Mouse (Mus musculus): ENCODE measurements around the gene Gabbr1. TPM values are rescaled to one million over a fixed set of nuclear protein-coding genes. Genes with fewer than 3 reads are reported as not detected.
"Not testable (repeated sequence)": the region's sequence is repeated elsewhere in the genome, so short reads cannot be mapped to it uniquely, and the experiment has no call there.

Gene Gabbr1
- polyA plus RNA-seq, 1 experiment from 2014 or later: 0.46 TPM

GRCm38 (mm10) chr17:37011719-37012118, 34.0 kb upstream of the Gabbr1 start:
- no peak overlapping the region for H3K4me3 ChIP-seq (ENCODE audit: low read depth, low read length)
- H3K27me3 ChIP-seq (ENCODE audit: control insufficient read depth, insufficient read depth, low read depth, low read length): no peaks in the 10 kb centered on the region
- no peaks in the 10 kb centered on the region for H3K4me1 ChIP-seq (ENCODE audit: control insufficient read depth, low read depth, low read length)
- H3K36me3 ChIP-seq (ENCODE audit: control insufficient read depth, insufficient read depth): no peaks in the 10 kb centered on the region
- H3K9ac ChIP-seq (ENCODE audit: low read depth, low read length): no peak overlapping the region
- no peaks in the 10 kb centered on the region for H3K9me3 ChIP-seq (replicated peaks; ENCODE audit: control insufficient read depth, low read length)
- H3K27ac ChIP-seq (ENCODE audit: low read length): no peak overlapping the region
- WGBS (ENCODE audit: insufficient replicate concordance): 60% methylated on average over 3 of the region's 3 CpGs
- ATAC-seq (ENCODE audit: low read depth): no peak
- no peak overlapping the region for H3K4me2 ChIP-seq (ENCODE audit: low read depth, low read length)

GRCm38 (mm10) chr17:37012141-37012540, 33.6 kb upstream of the Gabbr1 start:
- no peaks in the 10 kb centered on the region for H3K9me3 ChIP-seq (replicated peaks; ENCODE audit: control insufficient read depth, low read length)
- 43% methylated on average over 5 of the region's 5 CpGs for WGBS (ENCODE audit: insufficient replicate concordance)

GRCm38 (mm10) chr17:37016333-37016732, 29.4 kb upstream of the Gabbr1 start:
- H3K4me1 ChIP-seq (ENCODE audit: control insufficient read depth, low read depth, low read length): no peaks in the 10 kb centered on the region
- H3K9ac ChIP-seq (ENCODE audit: low read depth, low read length): no peak overlapping the region
- H3K9me3 ChIP-seq (replicated peaks; ENCODE audit: control insufficient read depth, low read length): no peaks in the 10 kb centered on the region
- no peak overlapping the region for H3K4me2 ChIP-seq (ENCODE audit: low read depth, low read length)
- no peak overlapping the region for H3K4me3 ChIP-seq (ENCODE audit: low read depth, low read length)
- no peaks in the 10 kb centered on the region for H3K36me3 ChIP-seq (ENCODE audit: control insufficient read depth, insufficient read depth)
- no peaks in the 10 kb centered on the region for H3K27me3 ChIP-seq (ENCODE audit: control insufficient read depth, insufficient read depth, low read depth, low read length)
- ATAC-seq (ENCODE audit: low read depth): no peak
- no peak overlapping the region for H3K27ac ChIP-seq (ENCODE audit: low read length)

More at GRCm38 (mm10) chr17:37012141-37012540, 33.6 kb upstream of the Gabbr1 start:
- Histone ChIP-seq H3K27me3 (ENCODE audit: control insufficient read depth, insufficient read depth, low read depth, low read length) (no peaks in the 10 kb centered on the region), H3K36me3 (ENCODE audit: control insufficient read depth, insufficient read depth) (no peaks in the 10 kb centered on the region), H3K4me2 (ENCODE audit: low read depth, low read length) (no peak overlapping the region), H3K27ac (ENCODE audit: low read length) (no peak overlapping the region), H3K9ac (ENCODE audit: low read depth, low read length) (no peak overlapping the region), H3K4me1 (ENCODE audit: control insufficient read depth, low read depth, low read length) (no peaks in the 10 kb centered on the region), H3K4me3 (ENCODE audit: low read depth, low read length) (no peak overlapping the region)
- no peak for ATAC-seq (ENCODE audit: low read depth)

GRCm38 (mm10) chr17:37018328-37018727, 27.4 kb upstream of the Gabbr1 start:
- no peaks in the 10 kb centered on the region for H3K36me3 ChIP-seq (ENCODE audit: control insufficient read depth, insufficient read depth)
- 54% methylated on average over 3 of the region's 3 CpGs for WGBS (ENCODE audit: insufficient replicate concordance)

GRCm38 (mm10) chr17:37019242-37019641, 26.5 kb upstream of the Gabbr1 start:
- H3K4me3 ChIP-seq (ENCODE audit: low read depth, low read length); H3K4me2 ChIP-seq (ENCODE audit: low read depth, low read length); H3K4me1 ChIP-seq (ENCODE audit: control insufficient read depth, low read depth, low read length); H3K27me3 ChIP-seq (ENCODE audit: control insufficient read depth, insufficient read depth, low read depth, low read length); H3K27ac ChIP-seq (ENCODE audit: low read length); H3K36me3 ChIP-seq (ENCODE audit: control insufficient read depth, insufficient read depth); ATAC-seq (ENCODE audit: low read depth); H3K9me3 ChIP-seq (replicated peaks; ENCODE audit: control insufficient read depth, low read length); H3K9ac ChIP-seq (ENCODE audit: low read depth, low read length): not testable (repeated sequence)
- WGBS (ENCODE audit: insufficient replicate concordance): 55% methylated on average over 5 of the region's 5 CpGs

More at GRCm38 (mm10) chr17:37018328-37018727, 27.4 kb upstream of the Gabbr1 start:
- no peak overlapping the region for H3K9ac ChIP-seq (ENCODE audit: low read depth, low read length)
- no peak for ATAC-seq (ENCODE audit: low read depth)
- H3K4me3 ChIP-seq (ENCODE audit: low read depth, low read length): no peak overlapping the region
- H3K4me1 ChIP-seq (ENCODE audit: control insufficient read depth, low read depth, low read length): no peaks in the 10 kb centered on the region
- H3K4me2 ChIP-seq (ENCODE audit: low read depth, low read length): no peak overlapping the region
- no peak overlapping the region for H3K27ac ChIP-seq (ENCODE audit: low read length)
- H3K27me3 ChIP-seq (ENCODE audit: control insufficient read depth, insufficient read depth, low read depth, low read length): no peaks in the 10 kb centered on the region
- H3K9me3 ChIP-seq (replicated peaks; ENCODE audit: control insufficient read depth, low read length): no peaks in the 10 kb centered on the region

GRCm38 (mm10) chr17:37022628-37023576, 22.9 kb upstream of the Gabbr1 start, which contains the start of gene Mog:
Gene Mog, minus strand, starts transcription at chr17:37023398.
- Histone ChIP-seq H3K4me1 (ENCODE audit: control insufficient read depth, low read depth, low read length) (no peaks in the 10 kb centered on the region), H3K27ac (ENCODE audit: low read length) (no peak within 1 kb of the TSS), H3K27me3 (ENCODE audit: control insufficient read depth, insufficient read depth, low read depth, low read length) (no peaks in the 10 kb centered on the region), H3K9ac (ENCODE audit: low read depth, low read length) (no peak within 1 kb of the TSS), H3K9me3 (replicated peaks; ENCODE audit: control insufficient read depth, low read length) (no peaks in the 10 kb centered on the region), H3K36me3 (ENCODE audit: control insufficient read depth, insufficient read depth) (no peaks in the 10 kb centered on the region), H3K4me3 (ENCODE audit: low read depth, low read length) (no peak within 1 kb of the TSS), H3K4me2 (ENCODE audit: low read depth, low read length) (no peak within 1 kb of the TSS)
- no peak for ATAC-seq (ENCODE audit: low read depth)
- 54% methylated on average over 9 of the region's 9 CpGs for WGBS (ENCODE audit: insufficient replicate concordance)

- 64% methylated on average over 2 of the region's 2 CpGs for WGBS (ENCODE audit: insufficient replicate concordance)
- Histone ChIP-seq H3K9me3 (replicated peaks; ENCODE audit: control insufficient read depth, low read length) (no peaks in the 10 kb centered on the region), H3K4me1 (ENCODE audit: control insufficient read depth, low read depth, low read length) (no peaks in the 10 kb centered on the region), H3K9ac (ENCODE audit: low read depth, low read length) (no peak overlapping the region), H3K4me2 (ENCODE audit: low read depth, low read length) (no peak overlapping the region), H3K27me3 (ENCODE audit: control insufficient read depth, insufficient read depth, low read depth, low read length) (no peaks in the 10 kb centered on the region), H3K36me3 (ENCODE audit: control insufficient read depth, insufficient read depth) (no peaks in the 10 kb centered on the region), H3K27ac (ENCODE audit: low read length) (no peak overlapping the region), H3K4me3 (ENCODE audit: low read depth, low read length) (no peak overlapping the region)
- ATAC-seq (ENCODE audit: low read depth): no peak
Observed at GRCm38 (mm10) chr17:37026425-37026824, 19.3 kb upstream of the Gabbr1 start.

- Histone ChIP-seq H3K36me3 (ENCODE audit: control insufficient read depth, insufficient read depth) (no peaks in the 10 kb centered on the region), H3K27ac (ENCODE audit: low read length) (no peak overlapping the region), H3K27me3 (ENCODE audit: control insufficient read depth, insufficient read depth, low read depth, low read length) (no peaks in the 10 kb centered on the region), H3K4me2 (ENCODE audit: low read depth, low read length) (no peak overlapping the region), H3K4me1 (ENCODE audit: control insufficient read depth, low read depth, low read length) (no peaks in the 10 kb centered on the region), H3K9me3 (replicated peaks; ENCODE audit: control insufficient read depth, low read length) (no peaks in the 10 kb centered on the region), H3K9ac (ENCODE audit: low read depth, low read length) (no peak overlapping the region), H3K4me3 (ENCODE audit: low read depth, low read length) (no peak overlapping the region)
- ATAC-seq (ENCODE audit: low read depth): no peak
- WGBS (ENCODE audit: insufficient replicate concordance): 78% methylated on average over 4 of the region's 4 CpGs
Observed at GRCm38 (mm10) chr17:37027486-37027885, 18.3 kb upstream of the Gabbr1 start.

GRCm38 (mm10) chr17:37028212-37028611, 17.6 kb upstream of the Gabbr1 start:
- WGBS (ENCODE audit: insufficient replicate concordance): 29% methylated on average over 10 of the region's 10 CpGs
- Histone ChIP-seq H3K4me3 (ENCODE audit: low read depth, low read length) (peak overlapping the region; percentile 51), H3K27me3 (ENCODE audit: control insufficient read depth, insufficient read depth, low read depth, low read length) (no peaks in the 10 kb centered on the region), H3K36me3 (ENCODE audit: control insufficient read depth, insufficient read depth) (no peaks in the 10 kb centered on the region), H3K9me3 (replicated peaks; ENCODE audit: control insufficient read depth, low read length) (no peaks in the 10 kb centered on the region), H3K4me2 (ENCODE audit: low read depth, low read length) (peak overlapping the region; percentile 39), H3K9ac (ENCODE audit: low read depth, low read length) (no peak overlapping the region), H3K27ac (ENCODE audit: low read length) (no peak overlapping the region), H3K4me1 (ENCODE audit: control insufficient read depth, low read depth, low read length) (no peaks in the 10 kb centered on the region)
- no peak for ATAC-seq (ENCODE audit: low read depth)
